Mouse (Mus musculus) mouse embryonic stem cell (cell line): Measurements from ENCODE around the gene Iqch.

Experiments used
- in situ Hi-C, 2 experiments: fragments of 300-500 bp; cut with MboI; formaldehyde crosslinking; loops; 1 replicate in 1 of 2; 3 replicates in 1 of 2; pipeline ENCODE4 v1.14.3; 2019 to 2020; ENCODE audit warnings: low sequenced_read_pairs in 2 of 2, low pct_unique_long_range_greater_than_20kb in 1 of 2, mixed read lengths in 1 of 2; ENCODE audit not compliant: unreplicated experiment in 1 of 2

The Iqch gene

DNA sequence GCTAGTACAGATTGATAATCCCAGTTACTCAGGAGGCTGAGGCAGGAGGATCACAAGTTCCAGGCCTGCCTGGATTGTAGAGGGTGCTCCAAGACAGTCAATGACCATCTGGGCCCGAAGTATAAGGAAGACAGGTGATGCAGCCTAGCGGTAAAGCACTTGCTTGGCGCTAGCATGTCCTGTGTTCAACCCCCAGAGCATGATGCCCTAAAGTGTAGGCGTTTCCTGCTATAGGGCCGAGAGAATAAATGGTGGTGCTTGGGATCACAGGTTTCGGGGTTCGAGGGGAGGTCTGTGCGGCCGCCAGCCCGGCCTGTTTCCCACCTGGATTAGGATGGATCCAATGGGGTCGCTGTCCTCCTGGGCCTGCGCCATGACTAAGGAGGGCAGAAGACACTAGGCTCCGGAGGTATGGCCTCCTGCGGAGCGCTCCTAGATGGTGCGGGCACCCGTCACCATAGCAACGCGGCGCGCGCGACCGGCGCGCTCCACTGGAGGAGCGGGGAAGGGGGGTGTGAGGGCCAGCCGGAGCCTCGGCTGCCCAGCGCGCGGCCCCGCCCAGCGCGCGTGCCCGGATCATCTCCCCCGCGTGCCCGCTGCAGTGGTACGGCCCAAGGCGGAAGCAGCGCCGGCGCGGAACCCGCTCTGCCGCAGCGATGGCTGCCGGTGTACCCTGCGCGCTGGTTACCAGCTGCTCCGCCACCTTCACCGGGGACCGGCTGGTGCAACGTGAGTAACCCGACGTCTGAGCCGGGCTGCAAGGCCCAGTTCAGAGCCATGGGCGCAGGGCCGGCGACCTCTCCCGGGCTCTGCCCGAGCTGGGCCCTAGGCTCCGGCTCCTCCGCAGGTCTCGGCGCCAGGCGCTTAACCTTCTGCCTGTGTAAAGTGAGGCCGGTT is at the start of gene Iqch, which contains the start of gene Aagab:
Gene Iqch (minus strand): TSS at position 451 of the 897 bp plus-strand sequence.
Gene Aagab (plus strand): TSS at position 618 of the 897 bp plus-strand sequence.
- in situ Hi-C loops, result no loop called here

DNA sequence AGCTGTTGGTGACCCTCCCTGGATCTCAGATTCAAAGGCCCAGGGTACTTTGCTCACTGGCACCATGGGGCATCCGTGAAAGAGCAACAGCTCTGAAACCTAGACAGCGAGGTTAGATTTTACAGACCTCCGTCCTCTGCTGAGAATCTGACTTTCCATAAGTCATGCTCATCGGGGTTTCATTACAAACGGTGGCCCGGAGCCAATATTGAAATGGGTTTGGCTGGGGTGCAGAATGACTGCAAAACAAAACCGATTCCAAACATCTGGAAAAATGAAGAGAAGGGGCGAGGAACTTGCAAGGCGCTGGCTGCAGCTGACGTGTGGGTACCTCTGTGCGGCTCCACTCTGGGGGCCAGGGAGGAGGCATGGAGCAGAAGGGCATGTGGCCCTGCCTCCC is 49.3 kb upstream of the Iqch start:
- in situ Hi-C loops, result loop anchor here in 1 of 2 experiments (5.0 kb wide), 1 partner anchor 191 kb away; no protein-coding TSS in a partner anchor

DNA sequence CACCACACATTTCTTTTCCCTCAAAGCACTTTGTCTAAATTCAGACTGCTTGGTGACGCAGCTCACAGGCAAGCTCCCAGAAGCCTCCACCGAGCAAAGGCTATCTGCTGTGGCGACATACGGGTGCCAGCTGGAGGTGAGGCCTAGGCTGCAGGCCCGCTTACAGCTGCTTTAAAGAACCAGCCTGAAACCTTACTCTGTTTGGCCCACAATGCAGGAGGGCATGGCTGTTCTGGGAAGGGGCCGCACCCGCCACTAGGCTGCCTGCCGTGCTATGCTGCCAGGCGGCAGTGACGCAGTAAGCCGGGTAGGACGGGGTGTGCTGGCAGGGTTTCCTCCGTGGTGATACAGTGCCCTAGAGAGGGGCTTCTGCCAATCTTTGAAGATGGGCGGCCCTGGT is 48.6 kb upstream of the Iqch start:
- in situ Hi-C loops, result loop anchor here in 1 of 2 experiments (5.0 kb wide), 1 partner anchor 191 kb away; no protein-coding TSS in a partner anchor

DNA sequence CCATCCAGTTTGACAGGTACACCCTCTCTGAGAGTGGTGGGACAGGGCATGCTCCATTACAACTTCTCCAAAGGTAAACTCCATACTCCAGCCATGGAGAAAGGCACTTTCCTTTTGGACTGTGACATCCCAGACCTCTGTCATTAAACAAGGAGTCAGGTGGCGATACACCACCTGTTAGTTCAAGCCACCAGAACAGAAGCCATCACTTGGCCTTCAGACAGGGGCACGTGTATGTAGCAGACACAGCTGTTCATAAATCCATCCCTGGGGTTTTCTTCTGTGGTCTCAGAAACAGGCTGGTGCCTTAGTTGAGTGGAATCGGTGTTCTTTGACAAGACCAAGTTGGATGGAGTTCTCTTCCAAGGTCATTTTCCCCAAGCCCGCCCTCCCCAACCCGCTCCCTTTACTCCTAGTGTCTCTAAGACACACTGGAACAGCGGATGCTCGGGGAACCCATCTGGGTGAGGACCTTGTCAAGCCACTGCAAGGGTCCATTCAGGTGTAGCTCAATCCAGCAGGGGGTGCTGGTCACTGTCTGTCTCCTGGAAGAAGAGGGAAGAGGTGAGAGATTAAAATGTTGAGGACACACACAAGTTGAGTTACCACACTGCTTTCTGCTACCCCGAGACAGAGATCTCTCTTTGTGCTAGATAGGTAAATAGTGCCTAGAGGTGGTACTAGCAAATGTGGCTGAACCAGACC is 47.7 kb upstream of the Iqch start:
- in situ Hi-C loops, result loop anchor here in 1 of 2 experiments (5.0 kb wide), 1 partner anchor 192 kb away; no protein-coding TSS in a partner anchor

DNA sequence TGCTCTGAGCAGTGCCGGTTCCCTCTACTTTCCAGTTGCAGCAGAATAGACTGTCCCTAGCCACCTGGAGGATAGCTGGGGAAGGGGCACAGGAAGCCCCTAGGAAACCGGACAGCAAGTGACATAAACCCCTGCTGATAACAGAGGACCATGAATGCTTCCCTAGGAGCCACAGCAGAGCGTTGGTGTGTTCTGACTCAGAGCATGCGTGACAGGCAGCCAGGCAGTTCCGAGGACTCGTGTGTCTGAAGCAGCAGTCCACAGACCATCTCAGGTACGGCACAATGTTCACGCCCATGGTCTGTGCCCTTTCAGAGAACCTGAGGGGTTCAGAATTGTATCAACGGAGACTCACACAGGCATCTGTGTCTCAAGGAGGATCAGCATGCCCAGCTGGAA is 46.2 kb upstream of the Iqch start:
- in situ Hi-C loops, result no loop called here

DNA sequence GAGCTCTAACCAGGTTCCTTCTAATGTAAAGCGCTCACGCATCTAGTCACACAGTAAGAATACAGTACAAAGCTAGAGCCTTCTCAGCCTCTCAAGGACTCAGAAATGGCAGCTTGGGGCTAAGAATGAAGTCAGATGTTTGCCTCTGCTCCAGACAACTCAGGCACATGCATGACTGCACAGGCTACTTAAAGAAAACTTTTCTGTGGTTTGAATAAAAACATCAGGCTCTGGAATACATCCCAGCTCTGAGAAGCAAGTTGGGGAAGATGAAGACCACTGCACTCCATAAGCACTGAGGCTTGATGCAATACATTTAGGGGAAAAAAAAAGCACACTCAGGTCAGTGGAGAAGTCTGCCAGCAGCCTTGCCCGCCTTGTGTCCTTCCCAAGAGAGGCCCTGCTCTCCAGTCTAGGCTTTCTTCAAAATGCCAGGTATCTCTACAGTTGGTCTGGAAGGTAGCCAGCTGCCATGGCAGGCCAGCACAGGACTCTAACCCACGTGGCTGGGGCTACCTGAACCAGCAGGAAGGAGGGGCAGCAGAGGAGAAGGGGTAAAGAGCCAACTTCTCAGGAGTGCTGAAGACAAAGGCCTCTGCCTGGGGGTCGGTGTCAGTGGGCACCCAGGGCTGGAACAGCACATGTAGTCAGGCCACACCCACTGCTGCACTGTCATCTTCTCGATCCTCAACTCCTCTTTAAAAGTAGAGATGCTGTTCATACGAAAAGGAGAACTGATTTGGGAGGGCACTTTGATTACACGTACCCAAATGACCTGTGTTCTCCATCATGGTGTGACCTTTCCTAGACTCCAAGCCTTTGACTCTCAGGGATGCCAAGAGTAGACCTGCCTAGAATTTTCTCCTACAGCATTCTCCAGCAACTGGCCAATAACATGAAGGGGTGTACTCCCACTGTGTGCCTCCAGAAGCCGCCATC is 45.6 kb upstream of the Iqch start:
- in situ Hi-C loops, result no loop called here

DNA sequence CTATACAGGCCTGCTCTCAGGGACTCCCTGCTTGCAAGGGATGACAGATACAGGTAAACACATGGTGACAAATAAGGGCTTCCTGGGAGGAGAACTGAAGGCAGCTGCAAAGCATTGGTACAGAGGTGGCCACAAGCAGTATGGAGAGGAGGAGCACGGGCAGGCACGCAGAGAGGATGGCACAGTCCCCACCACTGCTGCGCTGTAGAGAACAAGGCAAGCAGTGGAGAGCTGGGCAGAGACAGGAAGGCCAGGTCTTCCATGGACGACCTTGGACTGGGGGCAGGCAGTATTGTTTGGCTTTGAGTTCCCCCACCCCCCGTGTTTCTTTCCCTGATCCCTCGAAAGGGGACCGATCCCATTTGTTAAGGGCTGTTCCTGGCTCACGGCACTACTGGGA is 42.8 kb upstream of the Iqch start:
- in situ Hi-C loops, result no loop called here

DNA sequence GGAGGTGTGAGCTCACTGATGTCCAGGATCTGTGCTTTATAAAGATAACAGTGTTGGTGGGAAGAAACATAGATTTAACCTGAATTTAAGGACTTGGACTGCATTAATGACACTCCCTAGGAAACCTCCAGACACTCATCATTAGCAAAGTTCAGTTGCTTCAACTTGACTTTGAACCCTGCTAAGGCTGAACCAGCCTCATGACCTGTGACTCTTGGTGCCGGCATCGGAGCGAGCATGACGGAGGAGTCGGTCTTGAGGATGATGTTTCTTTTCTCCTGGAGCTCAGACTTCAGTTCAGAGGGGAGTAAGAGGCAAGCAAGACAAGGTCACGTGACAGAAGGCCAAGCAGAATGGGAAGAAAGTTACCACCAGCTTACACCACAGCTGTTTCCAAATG is 41.7 kb upstream of the Iqch start:
- in situ Hi-C loops, result no loop called here

DNA sequence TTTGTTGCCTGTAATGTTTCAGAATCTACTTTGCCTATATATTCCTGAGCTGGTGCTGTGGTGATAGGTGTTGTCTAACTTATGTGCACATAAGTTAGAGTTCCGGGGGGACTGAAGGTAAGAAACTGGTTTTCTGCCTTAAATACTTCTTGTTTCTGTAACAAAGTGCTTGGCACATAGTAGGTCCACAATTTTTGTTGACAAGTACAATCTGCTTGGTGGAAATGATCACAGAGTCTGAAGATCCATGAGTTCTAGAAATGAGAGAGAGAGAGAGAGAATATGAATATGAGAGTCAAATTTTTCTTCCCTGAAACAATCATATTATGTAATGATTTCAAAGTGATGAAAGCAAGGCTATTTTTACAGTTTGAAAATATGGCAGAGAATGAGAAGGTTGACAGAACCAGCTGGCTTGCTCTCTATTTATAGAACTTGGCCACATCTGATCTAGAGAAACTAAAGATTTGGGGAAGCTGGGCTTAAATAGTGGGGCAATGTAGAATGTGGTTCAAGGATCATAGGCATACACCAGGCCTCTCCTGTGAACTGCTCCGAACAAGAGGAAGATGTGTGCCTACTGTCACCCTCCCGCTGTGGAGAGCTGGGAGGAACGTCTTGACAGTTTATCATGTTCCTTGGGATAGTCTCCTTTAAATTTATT is 39.8 kb upstream of the Iqch start:
- in situ Hi-C loops, result no loop called here

DNA sequence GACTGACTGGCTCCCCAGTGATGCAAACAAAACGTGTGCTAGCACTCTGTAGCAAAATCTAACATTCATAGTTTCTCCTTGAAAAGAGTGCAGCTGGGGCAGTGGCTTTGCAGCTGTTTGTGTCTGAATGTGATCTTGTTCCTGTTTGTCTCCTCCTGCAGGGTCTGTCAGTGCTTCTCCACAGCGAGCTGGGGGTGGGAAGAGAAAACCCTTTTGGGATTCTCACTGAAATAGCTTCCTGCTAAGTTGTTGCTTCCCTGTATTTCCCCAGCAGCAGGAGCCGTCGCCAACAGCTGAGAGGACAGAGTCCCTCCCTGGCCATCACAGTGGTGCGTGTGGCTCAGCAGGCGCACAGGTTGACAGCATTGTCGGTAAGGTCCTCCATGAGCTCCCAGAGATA is 33.8 kb upstream of the Iqch start:
- in situ Hi-C loops, result no loop called here

DNA sequence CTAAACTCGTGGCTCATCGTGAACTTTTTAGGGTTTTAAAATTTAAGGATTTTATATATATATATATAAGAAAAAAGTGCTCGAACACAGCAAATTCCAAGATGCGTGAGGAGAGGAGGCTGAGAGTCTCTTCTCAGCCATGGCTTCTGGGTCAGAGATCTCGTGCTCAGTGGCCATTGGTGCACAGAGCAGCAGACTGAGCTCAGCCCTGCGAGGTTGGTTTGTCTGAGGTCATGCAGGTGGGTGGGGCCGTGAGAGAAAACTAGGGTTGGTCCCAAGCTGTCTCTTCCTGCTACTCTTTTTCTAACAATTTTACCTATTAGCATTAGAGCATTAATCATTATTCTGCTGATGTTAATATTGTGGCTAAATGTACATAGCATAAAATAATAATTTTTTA is 31.0 kb upstream of the Iqch start:
- in situ Hi-C loops, result no loop called here

DNA sequence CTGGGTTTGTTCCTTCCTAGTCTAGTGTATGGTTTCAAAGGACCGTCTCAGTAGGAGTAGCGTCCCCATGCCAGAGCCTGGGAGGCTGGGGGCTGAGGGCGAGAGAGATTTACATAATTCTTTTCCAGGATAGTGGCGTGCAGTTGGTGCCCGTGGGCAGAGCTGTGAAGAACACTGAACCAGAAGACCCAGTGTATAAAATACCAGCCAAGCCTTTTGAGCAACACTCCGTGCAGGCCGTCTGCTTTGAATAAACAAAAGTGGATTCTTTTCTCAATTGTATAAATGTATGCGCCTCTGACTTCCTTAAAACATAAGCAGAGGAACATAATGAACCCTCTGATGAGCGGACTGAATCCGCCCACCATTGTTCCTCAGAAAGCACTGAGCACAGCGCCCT is 30.6 kb upstream of the Iqch start:
- in situ Hi-C loops, result no loop called here

DNA sequence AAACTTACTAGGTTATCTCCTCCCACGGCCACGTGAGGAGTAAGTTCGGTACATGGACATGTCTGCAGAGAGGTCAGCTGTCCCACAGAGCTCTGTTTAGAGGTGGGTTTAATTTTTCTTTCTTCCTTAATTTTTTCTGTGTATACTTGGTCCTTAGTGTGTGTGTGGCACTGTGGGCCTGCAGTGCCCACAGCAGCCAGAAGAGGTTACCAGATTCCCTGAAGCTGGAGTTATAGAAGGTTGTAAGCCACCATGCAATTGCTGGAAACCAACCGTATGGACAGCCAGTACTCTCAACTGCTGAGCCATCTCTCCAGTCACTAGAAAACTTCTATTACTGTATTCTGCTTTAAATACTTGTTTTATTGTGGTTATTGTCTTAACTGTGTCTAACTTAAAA is 29.8 kb upstream of the Iqch start:
- in situ Hi-C loops, result no loop called here

DNA sequence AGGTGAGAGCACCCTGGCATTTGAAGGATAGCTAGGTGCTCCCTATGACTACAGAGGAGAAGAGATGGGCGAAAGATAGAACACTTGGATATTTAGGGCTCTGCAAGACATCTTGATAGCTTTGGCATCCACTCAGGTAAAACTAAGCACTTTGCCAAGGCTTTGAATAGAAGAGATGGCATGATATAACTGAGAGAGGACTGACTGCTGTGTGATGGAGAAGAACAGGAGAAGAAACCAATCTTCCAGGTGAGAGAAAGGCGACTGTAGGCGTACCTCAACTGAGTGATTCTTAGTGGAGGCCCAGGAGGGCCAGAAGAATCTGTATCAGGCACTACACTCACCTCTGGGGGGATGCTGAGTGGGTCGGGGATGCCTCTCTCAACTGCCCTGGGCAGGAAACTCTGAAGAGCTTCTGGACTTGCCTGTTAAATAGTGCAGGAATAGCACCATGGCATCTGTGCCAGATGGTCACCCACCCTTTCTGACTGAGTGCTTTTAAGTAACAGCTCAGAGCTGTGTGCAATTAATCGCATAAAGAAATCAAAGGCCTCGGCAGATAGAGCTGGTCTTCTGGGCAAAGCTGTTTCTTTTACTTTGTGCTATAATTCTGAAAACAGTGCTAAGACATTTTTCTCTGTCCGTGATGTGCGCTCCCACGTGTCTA is 22.9 kb upstream of the Iqch start:
- in situ Hi-C loops, result no loop called here

DNA sequence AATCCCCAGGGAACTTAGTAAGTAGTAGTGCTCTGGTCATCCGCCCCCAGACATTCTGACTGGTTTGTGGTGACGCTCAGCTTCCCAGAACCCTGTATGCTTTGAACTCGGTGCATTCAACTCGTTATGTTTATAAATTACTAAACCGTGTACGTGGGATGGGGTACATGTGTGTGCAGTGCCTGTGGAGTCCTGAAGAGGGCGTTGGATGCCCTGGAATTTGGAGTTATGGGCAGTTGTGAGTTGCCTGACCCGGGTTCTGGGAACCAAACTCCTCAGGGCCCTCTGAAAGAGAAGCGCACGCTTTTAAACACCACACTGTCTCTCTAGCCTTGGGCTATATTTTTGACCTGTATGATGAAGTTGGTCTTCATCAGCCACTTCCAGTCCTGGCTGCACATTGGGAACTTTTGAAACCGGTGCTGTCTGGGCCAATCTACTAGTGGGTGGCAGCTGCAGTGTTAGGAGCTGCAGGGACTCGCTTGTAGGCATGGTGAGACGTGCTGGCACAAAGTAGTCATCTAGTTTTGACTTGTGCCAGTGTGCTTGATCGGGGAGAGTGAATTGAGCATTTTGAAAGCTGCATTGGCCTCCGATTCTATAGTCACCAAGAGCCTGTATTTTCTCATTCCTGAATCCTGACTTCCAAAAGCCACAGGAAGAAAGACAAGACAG is 21.7 kb upstream of the Iqch start:
- in situ Hi-C loops, result no loop called here

DNA sequence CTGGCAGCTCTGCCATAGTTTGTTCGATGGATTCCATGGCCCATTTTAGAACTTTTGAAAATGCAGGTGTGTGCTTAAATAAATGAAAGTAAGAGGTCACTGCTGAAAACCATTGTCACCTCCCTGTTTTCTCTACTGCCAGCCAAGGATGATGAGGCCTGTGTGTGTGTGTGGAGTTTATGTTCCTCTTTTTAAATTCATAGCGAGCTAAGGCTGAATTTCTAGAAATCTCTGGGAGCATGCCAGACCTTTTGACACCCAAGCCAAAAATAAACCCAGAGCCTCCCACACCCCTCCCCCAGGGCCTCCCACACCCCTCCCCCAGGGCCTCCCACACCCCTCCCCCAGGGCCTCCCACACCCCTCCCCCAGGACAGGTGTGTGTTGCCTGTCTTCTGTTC is 15.7 kb upstream of the Iqch start:
- in situ Hi-C loops, result no loop called here
